Mouse (Mus musculus) lung, postnatal 10 days (tissue): Measurements from ENCODE around the gene Fat3.

Experiments used
- DNase-seq: peaks from one replicate; pipeline ENCODE4 v3.0.0; 2021

Gene Fat3

DNA sequence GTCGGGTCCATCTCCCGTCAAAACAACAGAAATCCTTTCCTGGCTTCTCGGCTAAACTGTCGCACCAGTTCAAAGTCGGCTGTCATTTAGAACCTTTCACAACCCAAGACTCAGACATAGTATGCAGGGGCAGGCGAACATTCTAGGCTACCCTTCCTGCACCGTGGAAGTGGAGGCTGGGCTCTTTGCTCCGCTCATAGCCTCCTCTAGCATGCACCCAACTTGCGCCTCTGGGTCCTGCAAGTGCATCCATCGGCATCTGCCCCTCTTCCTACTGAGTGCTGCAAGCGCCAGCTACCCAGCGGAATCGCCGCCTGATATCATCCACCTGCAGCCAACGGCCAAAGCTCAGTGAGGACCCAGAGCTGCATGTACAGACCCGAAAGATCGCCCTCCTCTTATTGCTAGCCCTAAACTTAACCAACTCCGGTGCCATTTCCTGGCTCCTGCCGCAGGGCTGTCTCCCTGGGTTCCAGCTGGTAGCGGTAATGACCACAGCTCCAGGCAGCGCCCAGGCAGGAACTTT, at the start of gene Fat3:
Gene Fat3, minus strand, starts transcription at position 100 of the 526 bp plus-strand sequence.
- peak; percentile 5 for DNase-seq

DNA sequence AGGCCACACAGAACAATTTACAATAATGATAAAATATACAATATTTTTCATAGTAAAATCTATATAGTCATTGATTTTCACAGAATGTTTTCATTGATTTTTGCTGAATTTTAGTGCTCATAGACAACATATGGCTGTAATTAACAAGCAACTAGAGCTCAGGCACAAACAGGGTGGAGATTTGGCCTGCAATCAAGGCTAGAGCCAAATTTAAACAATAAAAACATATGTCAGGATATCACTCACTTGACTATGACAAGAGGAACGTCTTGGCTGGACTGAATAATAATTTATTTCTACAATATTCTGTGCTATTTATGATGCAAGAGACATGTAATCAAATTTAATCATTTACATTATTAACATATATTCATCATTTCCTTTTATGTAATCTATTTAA, 31.8 kb upstream of the Fat3 start:
- no peak for DNase-seq

DNA sequence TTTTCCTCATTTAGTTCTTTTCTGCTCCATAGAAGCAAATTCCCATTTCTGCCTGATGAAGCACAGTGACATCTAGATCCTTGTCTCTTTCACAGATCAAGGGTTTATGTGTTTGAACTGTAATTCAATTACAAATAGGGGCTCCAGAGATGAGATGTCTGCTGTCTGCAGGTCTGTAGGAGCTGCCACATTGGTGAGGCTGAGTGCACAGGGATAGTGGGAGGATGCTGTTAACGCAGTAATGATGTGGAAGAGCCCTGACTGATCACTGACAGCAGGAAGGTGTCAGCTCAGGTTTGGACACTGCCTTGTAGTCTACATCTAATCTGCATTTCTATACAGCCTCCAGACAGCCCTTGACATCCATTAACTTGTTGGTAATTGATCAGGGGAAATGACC, 16.5 kb upstream of the Fat3 start:
- DNase-seq = no peak

DNA sequence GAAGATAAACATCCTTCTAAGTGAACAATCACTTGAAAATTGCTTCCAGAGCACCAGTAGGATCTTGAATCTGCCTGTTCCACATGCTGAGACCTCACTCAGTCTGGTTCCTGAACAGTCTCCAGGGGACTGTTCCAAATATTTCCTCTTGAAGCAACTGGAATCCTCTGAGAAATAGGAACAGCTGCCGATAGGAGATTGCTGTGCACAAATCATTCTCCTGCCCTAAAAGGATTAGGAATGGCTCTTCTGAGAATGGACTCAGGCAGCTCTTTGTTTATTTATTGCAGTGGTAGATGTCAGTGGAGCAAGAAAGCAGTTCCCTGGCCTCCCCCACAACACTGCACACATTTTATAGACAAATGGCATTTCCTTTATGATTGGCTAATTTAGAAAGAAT, 10.9 kb upstream of the Fat3 start:
- peak; percentile 4 for DNase-seq

DNA sequence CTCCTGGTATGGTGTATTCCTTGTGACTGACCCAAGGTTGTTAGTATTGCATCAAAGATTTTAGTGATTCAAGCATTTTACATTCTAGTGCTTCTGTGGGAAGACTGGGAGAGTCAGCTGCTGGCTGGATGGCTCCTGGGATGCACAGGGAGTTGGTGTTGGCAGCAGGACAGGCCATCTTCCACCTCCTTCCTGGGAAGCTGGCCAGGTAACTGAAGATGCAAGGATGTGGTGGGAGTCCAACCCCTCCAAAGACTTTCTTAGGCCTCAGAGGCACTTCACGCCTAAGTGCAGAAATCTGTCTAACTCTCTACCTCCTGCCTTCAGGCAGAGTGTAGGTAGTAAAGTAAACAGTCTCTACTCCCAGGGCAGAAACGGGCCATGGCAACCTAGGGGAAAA, 2.7 kb upstream of the Fat3 start:
- DNase-seq = no peak

DNA sequence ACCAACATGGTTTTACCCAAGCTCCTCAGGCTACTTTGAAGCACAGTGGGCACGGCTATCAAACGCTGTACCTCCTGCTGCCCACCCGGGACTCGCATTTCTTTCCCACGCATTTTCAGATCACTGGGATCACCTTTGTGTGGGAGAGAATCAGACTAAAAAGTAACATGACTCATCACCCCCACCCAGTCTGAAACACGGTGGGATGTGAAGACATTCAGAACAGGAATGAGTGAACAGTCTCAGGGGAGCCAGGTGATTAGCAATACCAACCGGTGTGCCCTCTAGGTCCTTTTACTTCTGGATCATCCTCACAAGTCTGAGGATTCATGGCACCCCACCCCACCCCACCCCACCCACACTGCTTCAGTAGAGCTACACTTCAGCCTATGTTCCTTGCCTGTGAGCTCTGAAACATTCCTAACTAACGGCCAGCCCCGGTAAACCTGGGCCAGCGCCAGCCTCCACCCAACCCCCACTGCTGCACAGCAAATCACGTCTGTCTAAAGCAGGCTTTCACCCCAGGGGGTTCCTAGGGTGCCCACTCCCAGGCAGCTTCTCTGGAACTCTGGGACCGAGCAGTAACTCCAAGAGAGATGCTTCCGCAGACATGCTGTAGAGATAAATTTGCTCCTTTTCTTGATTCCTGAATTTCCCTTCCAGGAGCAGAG, 1.7 kb upstream of the Fat3 start:
- peak; percentile 9 for DNase-seq

DNA sequence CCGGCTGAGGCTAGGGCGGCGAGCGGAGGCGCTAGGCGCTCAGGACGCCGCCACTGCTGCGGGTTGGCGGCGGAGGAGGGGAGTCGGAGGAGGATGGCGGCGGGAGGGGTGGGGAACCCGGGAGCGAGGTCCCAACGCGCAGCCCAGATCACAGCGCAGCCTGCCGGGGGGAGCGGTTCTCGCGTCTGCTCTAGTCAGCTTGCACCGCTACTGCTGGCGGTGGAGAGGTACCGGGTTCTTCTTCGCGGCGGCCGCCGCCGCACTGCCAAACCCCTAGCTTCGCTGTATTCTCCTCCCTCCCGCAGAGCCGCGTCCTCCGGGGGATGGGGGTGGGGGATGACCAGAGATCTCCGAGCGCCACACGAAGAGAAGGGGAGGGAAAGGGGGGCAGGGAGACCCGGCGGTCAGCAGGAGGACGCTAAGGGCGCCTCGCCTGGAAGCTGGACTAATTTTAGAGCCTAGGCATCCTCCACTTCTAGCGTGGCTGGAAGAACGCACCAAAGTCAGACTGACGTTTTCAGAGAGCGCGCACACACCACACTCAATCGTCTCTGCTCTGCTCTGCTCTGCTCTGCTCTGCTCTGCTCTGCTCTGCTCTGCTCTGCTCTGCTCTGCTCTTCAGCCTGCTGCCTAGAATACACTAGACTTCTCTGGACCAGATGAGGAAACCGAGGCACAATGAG, 1.0 kb upstream of the Fat3 start:
- DNase-seq = peak; percentile 75

DNA sequence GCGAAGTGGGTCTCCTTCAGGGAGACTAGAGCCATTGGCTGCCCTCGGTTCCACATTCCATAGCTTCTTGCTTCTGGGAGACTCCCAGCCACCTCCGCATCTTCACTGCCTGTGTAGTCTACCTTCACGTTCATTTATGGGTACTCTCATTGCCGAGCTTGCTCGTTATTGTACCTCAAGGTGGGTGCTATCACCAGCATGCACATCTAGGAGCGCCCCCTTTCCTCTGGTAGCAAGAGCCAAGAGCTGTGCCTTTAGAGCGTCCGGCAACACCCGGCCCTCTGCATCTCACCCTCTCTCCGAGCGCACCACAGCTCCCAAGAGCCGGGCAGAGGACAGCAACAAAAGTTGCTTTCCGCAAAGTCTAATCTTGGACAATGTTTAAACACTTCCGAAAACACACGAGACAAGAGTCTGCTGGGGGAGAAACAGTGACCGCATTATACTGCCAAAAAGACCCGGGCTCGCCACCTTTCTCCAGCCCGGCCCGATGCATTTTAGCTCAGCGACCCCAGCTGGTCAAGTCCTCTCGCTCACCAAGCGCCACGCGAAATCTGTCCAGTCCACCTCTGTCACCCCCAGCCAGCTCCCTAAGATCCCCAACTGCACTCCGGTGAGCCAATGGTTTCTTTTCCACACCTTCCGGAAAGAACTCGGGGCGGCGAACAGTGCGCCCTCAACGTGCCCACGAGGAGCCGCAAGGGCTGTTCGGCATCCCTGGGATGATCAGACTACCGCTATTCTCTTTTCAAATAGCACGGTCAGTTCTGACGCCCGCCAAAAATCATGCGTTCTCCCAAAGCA, 501 bp downstream of the Fat3 start:
- DNase-seq = peak; percentile 29

DNA sequence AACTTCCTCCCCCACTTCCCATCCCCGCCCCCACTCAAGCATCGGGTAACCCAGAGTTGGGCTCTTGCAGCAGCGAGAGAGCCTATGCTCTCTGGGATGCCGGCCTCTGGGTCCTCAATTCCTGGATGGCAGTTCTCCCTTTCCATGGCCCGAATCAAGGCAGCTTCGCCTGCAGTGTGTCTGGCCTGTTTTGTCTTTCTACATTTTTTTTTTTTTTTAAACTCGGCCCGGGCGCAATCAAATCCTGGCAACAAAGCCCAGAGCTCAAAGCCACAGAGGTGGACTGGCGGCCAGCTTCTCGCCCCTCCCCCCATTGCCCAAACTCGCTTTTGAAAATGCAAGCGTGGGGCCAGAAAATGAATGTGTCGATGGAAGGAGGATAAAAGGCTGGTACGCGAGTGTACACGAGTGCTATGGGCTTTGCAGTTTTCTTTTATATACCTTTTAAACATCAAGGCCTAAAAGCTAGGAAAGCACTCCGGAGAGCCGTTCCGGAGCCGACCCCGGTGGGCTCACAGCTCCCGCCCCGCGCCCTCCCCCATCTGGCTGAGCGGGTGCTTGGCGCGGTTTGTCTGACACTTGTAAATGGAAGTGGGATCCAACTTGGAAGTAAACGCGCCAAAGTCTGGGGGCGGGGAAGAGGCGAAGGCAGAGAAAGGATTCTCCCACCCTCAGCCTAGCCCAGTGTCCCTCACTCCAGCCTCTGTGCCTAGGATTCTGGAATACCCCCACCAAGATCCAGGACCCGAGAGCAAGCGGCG, 1.3 kb downstream of the Fat3 start:
- peak; percentile 48 for DNase-seq

DNA sequence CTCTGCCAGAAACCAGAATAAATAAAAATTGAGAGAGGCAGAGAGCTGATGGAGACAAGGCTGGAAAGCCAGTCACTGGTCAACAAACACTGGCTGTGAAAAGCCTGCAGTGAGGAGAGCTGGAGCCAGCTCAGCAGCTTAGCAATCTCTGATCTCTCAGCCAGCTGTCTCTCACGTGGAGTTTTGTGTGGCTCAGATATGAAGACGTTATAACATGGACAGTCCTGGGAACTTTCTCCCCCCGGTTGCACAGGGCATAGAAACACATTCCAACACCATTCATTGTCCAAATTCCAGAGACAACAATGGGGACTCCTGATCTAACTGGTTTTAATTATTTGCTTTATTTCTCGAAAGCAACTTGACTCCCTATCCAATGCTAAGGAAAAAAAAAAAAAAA, 2.2 kb downstream of the Fat3 start:
- DNase-seq = peak; percentile 9

DNA sequence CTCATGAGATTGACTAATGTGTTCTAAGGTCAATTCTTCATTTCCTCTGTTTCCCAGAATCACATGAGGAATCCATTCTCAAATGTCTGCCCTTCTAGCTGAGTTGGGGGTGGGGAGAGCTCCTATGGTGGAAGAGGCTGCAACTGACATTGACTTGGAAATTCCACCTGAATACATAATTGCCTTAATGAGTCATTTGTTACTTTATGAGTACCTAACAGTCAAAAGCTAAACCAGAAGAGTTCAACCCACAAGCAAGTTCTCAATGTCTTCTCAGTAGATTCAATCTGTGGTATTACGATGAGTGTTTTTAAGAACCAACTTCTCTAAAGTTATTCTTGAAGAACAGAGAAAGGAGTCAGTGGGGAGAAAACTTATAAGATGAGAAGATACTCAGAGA, 3.7 kb downstream of the Fat3 start:
- DNase-seq = no peak

DNA sequence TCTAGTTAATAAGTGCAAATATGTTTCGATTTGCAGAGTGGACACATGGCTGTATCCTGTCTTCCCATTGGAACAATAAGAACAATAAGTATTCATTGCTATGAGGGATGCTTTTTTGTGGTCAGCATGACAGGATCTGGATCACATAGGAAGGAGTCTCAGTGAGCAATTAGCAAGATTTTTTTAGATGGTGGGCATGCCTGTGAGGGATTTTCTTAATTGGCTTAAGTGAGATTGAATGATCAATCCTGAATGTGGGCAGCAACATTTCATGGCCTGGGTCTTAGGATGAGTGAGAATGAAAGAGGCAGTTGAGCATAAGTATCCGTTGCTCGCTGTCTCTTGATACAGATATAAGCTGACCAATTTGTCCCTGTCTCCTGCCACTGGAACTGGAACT, 4.8 kb downstream of the Fat3 start:
- DNase-seq = no peak

DNA sequence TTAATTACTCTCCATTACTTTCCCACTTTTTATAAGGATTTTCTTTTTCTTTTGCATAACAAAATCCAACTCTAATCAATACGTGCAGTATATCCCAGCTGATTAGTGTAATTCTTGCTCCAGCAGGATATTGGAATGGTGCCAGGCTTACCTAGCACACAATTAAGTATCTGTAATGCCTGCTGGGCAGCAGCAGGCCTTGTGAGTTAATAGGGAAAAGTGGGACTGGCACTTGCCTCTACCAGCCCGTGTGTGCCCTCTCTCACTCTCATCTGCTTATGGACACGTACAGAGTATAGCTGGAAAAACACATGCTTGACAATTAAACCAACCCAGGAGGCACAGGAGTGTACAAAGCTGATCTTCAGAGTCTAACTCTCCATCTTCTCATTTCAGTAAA, 11.4 kb downstream of the Fat3 start:
- no peak for DNase-seq

DNA sequence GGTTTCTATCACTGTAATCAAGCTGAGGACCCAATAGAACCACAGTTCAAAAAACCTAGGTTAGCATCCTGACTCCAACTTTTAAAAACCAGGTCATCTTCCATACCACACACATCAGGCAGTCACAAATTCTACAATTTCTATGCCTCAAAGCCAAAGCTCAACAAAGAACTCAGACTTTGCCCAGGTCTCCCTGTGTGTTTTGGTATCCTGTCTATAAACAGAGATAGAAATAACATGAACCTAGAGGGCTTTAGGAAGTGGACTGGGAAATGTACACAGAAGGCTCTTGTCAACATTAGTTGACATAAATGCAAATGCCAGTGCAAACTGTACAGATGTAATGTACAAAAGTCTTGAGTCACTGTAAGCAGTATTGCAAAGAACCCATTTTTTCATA, 13.5 kb downstream of the Fat3 start:
- DNase-seq = no peak

DNA sequence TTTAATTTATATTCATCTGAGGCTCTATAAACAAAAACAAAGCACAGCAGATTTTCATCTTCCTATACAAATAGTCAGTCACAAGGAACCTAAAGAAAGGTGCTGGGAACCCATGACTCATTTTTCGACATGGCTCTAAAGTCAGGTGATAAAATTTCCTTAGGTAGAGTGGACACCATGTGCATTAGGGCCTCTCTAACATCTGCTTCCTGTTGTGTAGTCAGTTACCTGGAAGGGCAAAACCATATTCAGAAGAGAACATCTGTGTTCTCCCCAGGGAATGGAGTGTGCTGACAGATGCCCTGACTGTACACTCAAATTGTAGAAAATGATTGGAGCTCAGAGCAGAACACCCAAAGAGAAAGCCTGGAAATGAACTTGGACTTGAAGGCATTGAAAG, 14.9 kb downstream of the Fat3 start:
- DNase-seq = no peak

DNA sequence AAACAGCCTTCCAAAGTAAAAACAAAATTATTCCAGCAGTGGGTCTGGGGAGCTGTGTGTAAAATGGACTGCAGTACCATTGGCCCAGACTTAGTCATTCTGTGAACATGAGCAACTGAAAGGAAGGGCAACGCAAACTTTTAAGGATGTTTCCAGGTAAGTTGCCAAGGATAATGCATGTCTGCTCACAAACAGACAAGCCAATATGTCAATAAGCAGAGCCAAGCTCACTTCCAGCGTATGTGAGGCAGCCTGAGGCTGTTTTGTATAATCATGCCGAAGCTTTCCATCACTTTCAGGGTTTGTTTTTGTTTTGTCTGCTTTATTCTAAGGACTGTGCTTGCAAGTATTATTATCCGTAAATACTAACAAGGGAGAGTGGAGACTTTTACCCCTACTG, 15.9 kb downstream of the Fat3 start:
- DNase-seq = no peak

DNA sequence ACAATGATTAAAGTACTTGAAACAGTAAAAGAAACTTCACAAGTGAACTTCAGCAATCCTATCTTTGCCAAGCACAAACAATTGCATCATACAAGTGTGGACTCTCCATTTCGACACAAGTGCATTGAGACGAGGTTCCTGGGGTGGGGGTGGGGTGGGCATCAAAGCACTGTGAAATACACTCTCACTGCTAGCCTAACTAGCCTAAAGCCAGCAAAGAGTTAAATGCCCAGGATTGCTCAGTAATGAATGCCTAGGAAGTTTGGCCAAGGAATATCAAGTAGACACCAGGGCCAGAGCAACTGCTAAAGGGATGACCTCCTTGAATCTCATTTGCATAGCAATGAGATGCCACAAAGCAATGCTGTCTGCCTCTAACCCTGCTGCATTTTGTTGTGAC, 16.3 kb downstream of the Fat3 start:
- DNase-seq = peak; percentile 13

DNA sequence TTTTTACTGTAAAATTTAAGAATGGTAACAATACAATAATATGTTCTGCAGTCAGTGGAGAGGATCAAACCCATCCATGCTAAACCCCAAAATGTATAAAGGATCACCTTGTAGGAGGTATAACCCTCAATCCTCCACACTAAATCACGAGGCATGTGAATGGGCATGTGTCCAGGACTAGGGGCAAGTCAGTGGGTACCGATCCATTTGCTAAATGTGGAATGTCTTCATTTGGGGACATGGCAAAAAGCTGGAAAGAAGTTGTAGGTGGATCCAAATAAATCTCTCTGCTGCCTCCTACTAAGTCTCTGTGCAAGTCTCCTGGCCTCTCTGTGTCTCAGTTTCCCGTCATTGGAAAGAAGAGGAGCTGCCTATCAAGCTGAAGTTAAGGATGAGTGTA, 39.6 kb downstream of the Fat3 start:
- DNase-seq = no peak

DNA sequence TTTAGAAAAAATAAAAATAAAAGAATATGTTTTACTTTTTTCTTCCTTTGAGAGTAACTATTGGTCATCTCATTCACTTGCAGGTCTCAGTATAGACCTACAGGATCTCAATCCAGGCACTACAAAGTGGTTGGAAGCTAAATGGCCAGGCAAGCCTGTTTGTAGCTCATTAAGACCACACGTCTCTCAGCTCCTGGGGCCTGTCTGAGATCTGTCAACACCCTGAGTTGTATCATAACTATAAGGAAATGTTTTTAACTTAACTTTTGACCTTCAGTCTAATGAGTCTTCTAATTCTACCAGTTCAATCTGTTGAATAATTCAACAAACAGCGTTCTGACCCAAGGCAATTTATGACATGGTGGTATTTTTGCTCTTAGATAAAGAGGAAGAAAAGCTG, 40.5 kb downstream of the Fat3 start:
- peak; percentile 27 for DNase-seq

DNA sequence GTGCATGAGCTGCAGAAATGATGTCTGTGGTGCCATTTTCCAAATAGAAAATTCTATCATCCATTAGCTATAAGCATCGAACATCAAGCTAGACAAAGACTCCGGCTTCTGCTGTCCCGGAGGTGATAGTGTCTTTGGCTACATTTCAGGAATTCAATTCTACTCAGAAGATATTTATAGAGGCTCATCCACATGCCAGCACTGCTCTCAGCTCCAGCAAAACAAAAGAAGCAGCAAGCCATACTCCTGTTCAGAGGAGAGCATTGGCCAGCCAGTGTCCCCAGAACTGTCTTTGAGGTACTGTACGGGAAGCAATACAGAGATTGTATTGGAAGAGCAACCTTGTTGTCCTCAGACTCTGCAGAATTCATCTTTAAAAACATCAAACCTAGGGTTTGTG, 59.2 kb downstream of the Fat3 start:
- no peak for DNase-seq

DNA sequence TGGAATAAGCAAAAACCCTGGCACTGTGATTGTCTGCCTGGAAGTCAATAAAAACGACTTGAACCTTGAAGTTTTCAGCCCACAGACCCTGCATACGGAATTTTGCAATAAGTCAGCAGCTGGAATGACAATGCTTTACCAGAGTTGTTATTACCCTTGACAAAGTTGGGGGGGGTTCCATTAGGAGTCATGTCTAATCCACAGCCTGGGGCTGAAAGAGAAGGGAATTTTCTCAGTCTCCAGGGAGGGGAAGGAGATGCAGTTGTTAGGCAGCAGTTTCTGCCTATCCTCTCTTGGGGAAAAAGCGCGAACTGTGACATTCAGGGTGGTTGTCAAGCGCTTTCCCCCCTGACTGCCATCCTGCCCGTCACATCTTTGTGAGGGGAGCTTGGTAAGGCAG, 60.4 kb downstream of the Fat3 start:
- DNase-seq = no peak

DNA sequence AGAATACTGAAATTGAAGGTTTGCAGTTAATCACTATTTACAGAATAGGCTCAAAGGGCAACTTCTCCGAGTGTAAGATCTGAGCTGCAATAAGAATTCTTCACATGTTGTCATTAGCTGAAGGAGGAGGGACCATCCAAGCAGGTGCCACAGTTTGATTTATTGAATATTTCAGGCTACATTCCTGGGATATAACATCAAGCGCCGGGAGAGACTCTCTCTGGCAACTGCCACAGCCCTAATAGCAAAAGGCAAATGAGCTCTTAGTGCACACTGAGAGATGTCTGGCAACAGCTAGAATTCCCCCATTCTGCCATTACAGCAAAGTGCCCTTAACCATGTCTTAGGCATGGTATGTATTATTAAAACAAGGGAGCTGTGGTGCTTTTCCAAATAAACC, 61.1 kb downstream of the Fat3 start:
- no peak for DNase-seq

DNA sequence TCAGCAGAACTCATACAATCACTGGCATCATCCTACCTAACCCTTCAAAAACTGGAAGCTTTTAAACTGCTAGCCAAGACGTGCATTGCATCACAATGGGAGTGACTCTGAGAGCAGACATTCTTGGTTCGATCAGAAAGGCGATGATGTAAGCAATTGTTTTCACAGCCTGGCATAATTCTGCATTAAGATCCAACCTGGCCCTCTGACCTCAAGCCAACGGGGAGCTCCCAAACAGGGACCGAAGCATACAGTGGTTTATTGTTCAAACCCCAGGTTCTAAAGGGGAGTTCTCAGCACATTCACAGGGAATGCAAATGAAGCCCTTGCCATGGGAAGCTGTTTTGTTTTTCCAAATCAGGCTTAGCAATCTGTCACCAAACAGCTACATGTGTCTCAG, 63.3 kb downstream of the Fat3 start:
- no peak for DNase-seq
